Mouse (Mus musculus): ENCODE measurements around the gene Shisa8. TPM values are rescaled to one million over a fixed set of nuclear protein-coding genes. Genes with fewer than 3 reads are reported as not detected.
A peak's percentile ranks its signal among the peaks of the same experiment; 100 is the strongest.

The Shisa8 gene
- polyA plus RNA-seq, 1 experiment: 65.4 TPM

DNA sequence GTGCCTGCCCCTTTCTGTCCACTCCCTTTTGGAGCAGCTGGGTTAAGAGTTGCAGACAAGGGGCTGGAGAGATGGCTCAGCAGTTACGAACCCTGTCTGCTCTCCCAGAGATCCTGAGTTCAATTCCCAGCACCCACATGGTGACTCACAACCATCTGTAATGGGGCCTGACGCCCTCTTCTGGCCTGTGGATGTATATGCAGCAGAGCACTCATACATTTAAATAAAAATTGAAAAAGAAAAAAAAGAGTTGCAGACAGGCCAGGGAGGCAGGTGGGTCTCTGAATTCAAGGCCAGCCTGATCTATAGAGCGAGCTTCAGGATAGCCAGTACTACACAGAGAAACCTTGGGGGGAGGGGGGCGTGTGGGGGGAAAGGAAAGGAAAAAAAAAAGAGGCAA is 25.2 kb downstream of the Shisa8 start:
- H3K27ac ChIP-seq (ENCODE audit: insufficient read depth, low read length): no peak overlapping the region
- H3K27me3 ChIP-seq (ENCODE audit: control insufficient read depth, insufficient read depth, low read length): no peaks in the 10 kb centered on the region
- TF ChIP-seq CTCF (IDR thresholded peaks at IDR 0.05; ENCODE audit: borderline replicate concordance, insufficient read depth, low read depth, low read length) (no peak), POLR2A (IDR thresholded peaks at IDR 0.05; ENCODE audit: borderline replicate concordance, insufficient read depth, low read length) (no peak)
- peaks cover 13% of the 10 kb centered on the region for H3K4me1 ChIP-seq (ENCODE audit: control insufficient read depth, insufficient read depth, low read length)
- no peak overlapping the region for H3K4me3 ChIP-seq (replicated peaks; ENCODE audit: insufficient read depth, low read depth, low read length)
- WGBS: 90% methylated on average over 4 of the region's 4 CpGs
- no peak for DNase-seq

DNA sequence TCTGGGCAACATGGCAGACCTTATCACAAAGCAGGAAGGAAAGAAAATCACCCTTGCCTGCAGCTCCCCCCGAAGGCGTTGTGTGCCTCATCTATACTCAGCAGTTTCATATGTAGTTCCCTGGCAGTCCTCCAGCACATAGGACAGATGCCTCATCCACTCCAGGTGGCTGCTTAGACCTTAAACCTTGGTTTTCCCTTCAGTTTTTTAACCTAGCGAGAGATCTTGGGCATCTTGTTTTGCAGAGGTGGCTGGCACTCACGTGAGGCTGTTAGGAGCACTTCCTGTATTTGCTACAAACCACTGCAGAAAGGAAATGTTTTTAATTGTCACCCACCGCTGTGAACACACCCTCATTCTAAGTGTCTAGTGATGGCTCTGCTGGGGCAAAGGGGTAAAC is 25.7 kb downstream of the Shisa8 start:
- no peak for DNase-seq
- Histone ChIP-seq H3K4me3 (replicated peaks; ENCODE audit: insufficient read depth, low read depth, low read length) (no peak overlapping the region), H3K27ac (ENCODE audit: insufficient read depth, low read length) (no peak overlapping the region), H3K27me3 (ENCODE audit: control insufficient read depth, insufficient read depth, low read length) (no peaks in the 10 kb centered on the region), H3K4me1 (ENCODE audit: control insufficient read depth, insufficient read depth, low read length) (peaks cover 13% of the 10 kb centered on the region)
- TF ChIP-seq CTCF (IDR thresholded peaks at IDR 0.05; ENCODE audit: borderline replicate concordance, insufficient read depth, low read depth, low read length): no peak
- TF ChIP-seq POLR2A (IDR thresholded peaks at IDR 0.05; ENCODE audit: borderline replicate concordance, insufficient read depth, low read length): no peak
- 72% methylated on average over 5 of the region's 5 CpGs for WGBS

- Histone ChIP-seq H3K27ac (ENCODE audit: insufficient read depth, low read length) (no peak overlapping the region), H3K4me1 (ENCODE audit: control insufficient read depth, insufficient read depth, low read length) (peaks cover 13% of the 10 kb centered on the region), H3K27me3 (ENCODE audit: control insufficient read depth, insufficient read depth, low read length) (no peaks in the 10 kb centered on the region), H3K4me3 (replicated peaks; ENCODE audit: insufficient read depth, low read depth, low read length) (no peak overlapping the region)
- WGBS: 78% methylated on average over 14 of the region's 14 CpGs
- DNase-seq: no peak
- no peak for TF ChIP-seq POLR2A (IDR thresholded peaks at IDR 0.05; ENCODE audit: borderline replicate concordance, insufficient read depth, low read length)
- TF ChIP-seq CTCF (IDR thresholded peaks at IDR 0.05; ENCODE audit: borderline replicate concordance, insufficient read depth, low read depth, low read length): no peak
Observed at GRCm38 (mm10) chr15:82186131-82186530, 26.5 kb downstream of the Shisa8 start.

DNA sequence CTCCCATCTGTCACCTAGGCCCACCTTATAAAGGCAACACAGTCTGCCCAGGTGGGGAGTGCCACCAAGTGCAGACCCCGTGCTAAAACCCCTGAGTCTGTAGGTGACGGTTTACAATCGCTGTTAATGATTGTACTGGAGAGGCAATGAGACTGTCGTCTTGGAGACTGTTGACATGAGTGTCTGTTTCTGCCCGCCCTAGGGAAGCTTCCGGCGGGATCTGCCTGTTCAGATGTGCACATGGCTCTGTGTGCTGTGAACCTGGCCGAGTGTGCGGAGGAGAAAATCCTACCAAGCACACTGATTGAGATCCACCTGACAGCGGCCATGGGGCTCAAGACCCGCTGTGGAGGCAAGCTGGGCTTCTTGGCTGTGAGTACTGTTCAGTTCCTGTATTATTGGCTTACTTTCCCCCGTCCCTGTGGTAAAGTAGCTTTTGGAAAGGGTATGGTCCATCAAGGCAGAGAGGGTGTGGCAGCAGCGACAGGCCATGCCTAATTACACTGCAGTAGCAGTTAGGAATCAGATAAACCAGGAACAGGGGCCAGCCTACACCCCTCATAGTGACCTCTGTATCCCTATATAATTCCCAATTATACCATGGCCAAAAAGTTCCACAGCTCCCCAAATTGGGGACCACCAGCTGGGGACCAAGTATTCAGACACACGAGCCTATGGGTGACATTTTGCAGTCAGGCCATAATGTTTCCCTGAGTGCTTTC is 27.4 kb downstream of the Shisa8 start:
- no peak for TF ChIP-seq POLR2A (IDR thresholded peaks at IDR 0.05; ENCODE audit: borderline replicate concordance, insufficient read depth, low read length)
- TF ChIP-seq CTCF (IDR thresholded peaks at IDR 0.05; ENCODE audit: borderline replicate concordance, insufficient read depth, low read depth, low read length): no peak
- WGBS: 50% methylated on average over 14 of the region's 14 CpGs
- H3K4me3 ChIP-seq (replicated peaks; ENCODE audit: insufficient read depth, low read depth, low read length): no peak overlapping the region
- H3K27me3 ChIP-seq (ENCODE audit: control insufficient read depth, insufficient read depth, low read length): no peaks in the 10 kb centered on the region
- no peak for DNase-seq
- peaks cover 13% of the 10 kb centered on the region for H3K4me1 ChIP-seq (ENCODE audit: control insufficient read depth, insufficient read depth, low read length)
- no peak overlapping the region for H3K27ac ChIP-seq (ENCODE audit: insufficient read depth, low read length)

- no peak overlapping the region for H3K4me3 ChIP-seq (replicated peaks; ENCODE audit: insufficient read depth, low read depth, low read length)
- TF ChIP-seq POLR2A (IDR thresholded peaks at IDR 0.05; ENCODE audit: borderline replicate concordance, insufficient read depth, low read length) (no peak), CTCF (IDR thresholded peaks at IDR 0.05; ENCODE audit: borderline replicate concordance, insufficient read depth, low read depth, low read length) (no peak)
- DNase-seq: no peak
- H3K27me3 ChIP-seq (ENCODE audit: control insufficient read depth, insufficient read depth, low read length): no peaks in the 10 kb centered on the region
- 58% methylated on average over 10 of the region's 10 CpGs for whole genome bisulfite sequencing
- peaks cover 13% of the 10 kb centered on the region for H3K4me1 ChIP-seq (ENCODE audit: control insufficient read depth, insufficient read depth, low read length)
- no peak overlapping the region for H3K27ac ChIP-seq (ENCODE audit: insufficient read depth, low read length)
Observed at GRCm38 (mm10) chr15:82184656-82185055, 28.0 kb downstream of the Shisa8 start.

DNA sequence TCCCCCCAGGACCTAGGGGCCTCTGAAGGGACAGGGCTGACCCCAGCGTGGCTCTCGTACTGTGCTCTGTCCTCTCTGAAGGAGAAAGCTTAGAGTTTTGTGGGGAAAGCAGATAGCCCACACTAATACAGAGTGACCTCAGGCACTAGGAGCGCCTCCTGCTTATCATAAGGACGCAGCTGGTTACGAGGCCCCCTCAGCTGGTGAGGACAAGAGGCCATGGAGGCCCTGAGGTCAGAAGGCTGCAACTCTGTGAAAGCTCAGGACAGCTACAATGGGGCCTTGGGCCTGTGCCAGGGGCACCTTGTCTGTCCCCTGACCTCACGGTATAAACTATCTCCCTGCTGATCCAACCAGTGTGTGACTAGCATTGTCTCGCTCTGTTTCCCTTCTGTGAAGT is 28.4 kb downstream of the Shisa8 start:
- H3K4me3 ChIP-seq (replicated peaks; ENCODE audit: insufficient read depth, low read depth, low read length): no peak overlapping the region
- H3K27ac ChIP-seq (ENCODE audit: insufficient read depth, low read length): no peak overlapping the region
- WGBS: 81% methylated on average over 7 of the region's 7 CpGs
- no peak for DNase-seq
- TF ChIP-seq CTCF (IDR thresholded peaks at IDR 0.05; ENCODE audit: borderline replicate concordance, insufficient read depth, low read depth, low read length) (no peak), POLR2A (IDR thresholded peaks at IDR 0.05; ENCODE audit: borderline replicate concordance, insufficient read depth, low read length) (no peak)
- H3K27me3 ChIP-seq (ENCODE audit: control insufficient read depth, insufficient read depth, low read length): no peaks in the 10 kb centered on the region
- peaks cover 13% of the 10 kb centered on the region for H3K4me1 ChIP-seq (ENCODE audit: control insufficient read depth, insufficient read depth, low read length)

DNA sequence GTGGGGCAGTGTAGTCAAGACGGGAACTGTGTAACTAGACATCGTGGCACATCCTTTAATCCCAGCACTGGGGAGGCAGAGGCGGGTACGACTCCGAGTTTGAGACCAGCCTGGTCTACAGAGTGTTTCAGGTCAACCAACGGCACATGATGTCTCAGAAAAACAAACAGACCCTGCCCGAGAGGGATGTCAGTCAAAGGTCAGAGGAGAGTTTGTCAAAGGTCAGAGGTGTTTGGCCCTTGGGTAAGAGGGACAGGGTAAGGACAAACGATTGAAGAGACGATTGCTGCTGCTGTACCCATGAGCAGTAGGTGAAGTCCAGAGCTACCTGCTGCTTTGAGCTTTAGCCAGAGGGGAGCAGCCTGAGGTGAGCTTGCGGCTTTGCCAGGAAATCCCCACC is 29.0 kb downstream of the Shisa8 start:
- 90% methylated on average over 10 of the region's 10 CpGs for WGBS
- no peak for TF ChIP-seq CTCF (IDR thresholded peaks at IDR 0.05; ENCODE audit: borderline replicate concordance, insufficient read depth, low read depth, low read length)
- no peak for TF ChIP-seq POLR2A (IDR thresholded peaks at IDR 0.05; ENCODE audit: borderline replicate concordance, insufficient read depth, low read length)
- H3K4me3 ChIP-seq (replicated peaks; ENCODE audit: insufficient read depth, low read depth, low read length): no peak overlapping the region
- H3K27ac ChIP-seq (ENCODE audit: insufficient read depth, low read length): no peak overlapping the region
- peaks cover 13% of the 10 kb centered on the region for H3K4me1 ChIP-seq (ENCODE audit: control insufficient read depth, insufficient read depth, low read length)
- no peak for DNase-seq
- no peaks in the 10 kb centered on the region for H3K27me3 ChIP-seq (ENCODE audit: control insufficient read depth, insufficient read depth, low read length)

GRCm38 (mm10) chr15:82182311-82182710 is 30.3 kb downstream of the Shisa8 start:
- Histone ChIP-seq H3K27ac (ENCODE audit: insufficient read depth, low read length) (no peak overlapping the region), H3K4me1 (ENCODE audit: control insufficient read depth, insufficient read depth, low read length) (peaks cover 13% of the 10 kb centered on the region), H3K27me3 (ENCODE audit: control insufficient read depth, insufficient read depth, low read length) (no peaks in the 10 kb centered on the region), H3K4me3 (replicated peaks; ENCODE audit: insufficient read depth, low read depth, low read length) (no peak overlapping the region)
- DNase-seq: no peak
- WGBS: 97% methylated on average over 4 of the region's 4 CpGs
- TF ChIP-seq POLR2A (IDR thresholded peaks at IDR 0.05; ENCODE audit: borderline replicate concordance, insufficient read depth, low read length) (no peak), CTCF (IDR thresholded peaks at IDR 0.05; ENCODE audit: borderline replicate concordance, insufficient read depth, low read depth, low read length) (0 out of 2 replicates have a peak, but pooled peaks have one; percentile 1)

Measured in cerebellum, adult 2 months (tissue).